Mouse (Mus musculus) myocyte (in vitro differentiated cells): ENCODE data around the gene AB124611.

Experiments used
- CEBPB ChIP-seq: IDR thresholded peaks from 2 replicates; pipeline ENCODE4 v1.6.1; 2011; ENCODE audit warnings: mild to moderate bottlenecking, moderate library complexity; ENCODE audit not compliant: poor library complexity, insufficient read depth, severe bottlenecking
- MAX ChIP-seq: IDR thresholded peaks from one replicate; pipeline ENCODE4 v1.6.1; 2011; ENCODE audit warnings: low read depth, mild to moderate bottlenecking, control low read depth
- POLR2A ChIP-seq: IDR thresholded peaks from one replicate; pipeline ENCODE4 v1.6.1; 2011; ENCODE audit warnings: low read depth, mild to moderate bottlenecking, control low read depth, moderate library complexity; ENCODE audit not compliant: insufficient read length
- TCF12 ChIP-seq: IDR thresholded peaks from one replicate; pipeline ENCODE4 v1.6.1; 2011; ENCODE audit warnings: mild to moderate bottlenecking, control low read depth; ENCODE audit not compliant: poor library complexity, insufficient read depth, severe bottlenecking
- TCF3 ChIP-seq: IDR thresholded peaks from one replicate; pipeline ENCODE4 v1.6.1; 2011; ENCODE audit warnings: low read depth, control low read depth; ENCODE audit not compliant: insufficient read length
- USF1 ChIP-seq: IDR thresholded peaks from one replicate; pipeline ENCODE4 v1.6.1; 2011; ENCODE audit warnings: low read depth, mild to moderate bottlenecking, control low read depth, moderate library complexity

- TF ChIP-seq POLR2A (no peak), CEBPB (no peak), TCF3 (no peak), TCF12 (no peak), USF1 (no peak), MAX (no peak)
Observed at GRCm38 (mm10) chr9:21566538-21566937, 40.6 kb downstream of the AB124611 start.
